Mouse (Mus musculus) hindbrain, embryonic 16.5 days (tissue): ENCODE data around the gene Nkx1-1. TPM values are rescaled to one million over a fixed set of nuclear protein-coding genes. Genes with fewer than 3 reads are reported as not detected.
A peak's percentile ranks its signal among the peaks of the same experiment; 100 is the strongest.

Experiments
- ATAC-seq: fragments of 200-750 bp; cut with Nextera tagmentation; 2 replicates; pipeline ENCODE4 v1.8.0; 2017; ENCODE audit warnings: moderate TSS enrichment, moderate library complexity
- H3K27ac ChIP-seq: fragments of 300-500 bp; sonication (generic); 2 replicates; pipeline ENCODE4 v1.5.1; 2014; ENCODE audit warnings: low read depth, mild to moderate bottlenecking, control low read depth, low read length, moderate library complexity
- H3K27me3 ChIP-seq: fragments of 300-500 bp; sonication (generic); replicated peaks from 2 replicates; pipeline ENCODE4 v1.6.1; 2014; ENCODE audit warnings: low read length; ENCODE audit not compliant: control insufficient read depth, insufficient read depth
- H3K36me3 ChIP-seq: fragments of 300-500 bp; sonication (generic); 2 replicates; pipeline ENCODE4 v1.6.1; 2014; ENCODE audit warnings: mild to moderate bottlenecking, low read length, moderate library complexity, mixed read lengths; ENCODE audit not compliant: control insufficient read depth, insufficient read depth
- H3K4me1 ChIP-seq: fragments of 300-500 bp; sonication (generic); 2 replicates; pipeline ENCODE4 v1.6.1; 2014; ENCODE audit warnings: low read depth, low read length; ENCODE audit not compliant: control insufficient read depth, insufficient read depth
- H3K4me2 ChIP-seq: fragments of 300-500 bp; sonication (generic); 2 replicates; pipeline ENCODE4 v1.6.1; 2014; ENCODE audit warnings: mild to moderate bottlenecking, low read length, control low read depth, moderate library complexity
- H3K4me3 ChIP-seq: fragments of 300-500 bp; sonication (generic); 2 replicates; pipeline ENCODE4 v1.5.1; 2014; ENCODE audit warnings: mild to moderate bottlenecking, low read length, control low read depth, moderate library complexity
- H3K9ac ChIP-seq: fragments of 300-500 bp; sonication (generic); 2 replicates; pipeline ENCODE4 v1.6.1; 2014; ENCODE audit warnings: low read depth, mild to moderate bottlenecking, control low read depth, low read length, moderate library complexity
- H3K9me3 ChIP-seq: fragments of 300-500 bp; sonication (generic); 2 replicates; pipeline ENCODE4 v1.6.1; 2014; ENCODE audit warnings: mild to moderate bottlenecking, low read length, moderate library complexity; ENCODE audit not compliant: control insufficient read depth
- WGBS: fragments of 180-500 bp; shearing (Covaris S2); extraction: QIAGEN DNeasy Blood & Tissue Kit; methylation state at CpG from one replicate; pipeline ENCODE4 v1.1.7; 2014; 5-methylcytosine and 5-hydroxymethylcytosine counted together
- polyA plus RNA-seq: library from polyadenylated mRNA; unstranded; fragments of >200 nt; fragmentation: Nextera tagmentation; extraction: Ambion mirVana; gene quantifications from 2 replicates; pipeline ENCODE4 v1.2.1, GENCODE M21; 2015

Nkx1-1 gene
- polyA plus RNA-seq, result 0.47 TPM in 1 of 2 replicates, not detected in the other

GRCm38 (mm10) chr5:33433201-33434138, at the start of gene Nkx1-1:
Gene Nkx1-1 (minus strand): TSS chr5:33433976.
- under 1% methylated on average over 68 of the region's 90 CpGs for WGBS
- Histone ChIP-seq H3K4me2 (peak within 1 kb of the TSS; percentile 50), H3K4me3 (peak within 1 kb of the TSS; percentile 35), H3K9ac (peak within 1 kb of the TSS; percentile 31), H3K27me3 (peaks cover 69% of the 10 kb centered on the region), H3K4me1 (peaks cover 19% of the 10 kb centered on the region), H3K36me3 (no peaks in the 10 kb centered on the region), H3K9me3 (no peaks in the 10 kb centered on the region), H3K27ac (no peak within 1 kb of the TSS)
- no peak for ATAC-seq

- Histone ChIP-seq H3K4me3 (no peak overlapping the region), H3K27me3 (no peaks in the 10 kb centered on the region; the same call in 1 of the 2 replicates), H3K9me3 (no peaks in the 10 kb centered on the region), H3K4me2 (no peak overlapping the region), H3K9ac (no peak overlapping the region), H3K4me1 (no peaks in the 10 kb centered on the region; the same call in 1 of the 2 replicates), H3K36me3 (no peaks in the 10 kb centered on the region), H3K27ac (no peak overlapping the region)
- WGBS, result 45% methylated on average over 7 of the region's 7 CpGs
- peak; percentile 22; the same call in 1 of the 2 replicates for ATAC-seq
These were observed 47.5 kb upstream of the Nkx1-1 start for GRCm38 (mm10) chr5:33481318-33481685.

- Histone ChIP-seq H3K27me3 (no peaks in the 10 kb centered on the region; the same call in none of the 2 replicates), H3K9me3 (no peaks in the 10 kb centered on the region), H3K4me1 (no peaks in the 10 kb centered on the region; the same call in 1 of the 2 replicates), H3K9ac (no peak overlapping the region), H3K4me3 (no peak overlapping the region), H3K27ac (no peak overlapping the region; the same call in 1 of the 2 replicates), H3K4me2 (no peak overlapping the region), H3K36me3 (no peaks in the 10 kb centered on the region)
- ATAC-seq, result peak; percentile 74
- 35% methylated on average over 26 of the region's 26 CpGs for WGBS
These were observed 47.0 kb upstream of the Nkx1-1 start for GRCm38 (mm10) chr5:33480582-33481317.

GRCm38 (mm10) chr5:33465464-33465863, 31.7 kb upstream of the Nkx1-1 start:
- Histone ChIP-seq H3K4me3 (no peak overlapping the region), H3K9ac (no peak overlapping the region), H3K4me2 (no peak overlapping the region), H3K36me3 (no peaks in the 10 kb centered on the region), H3K4me1 (no peaks in the 10 kb centered on the region), H3K27ac (no peak overlapping the region), H3K9me3 (no peaks in the 10 kb centered on the region), H3K27me3 (peaks cover 7% of the 10 kb centered on the region)
- ATAC-seq, result no peak
- WGBS, result 22% methylated on average over 11 of the region's 11 CpGs

- no peak overlapping the region for H3K4me3 ChIP-seq
- peaks cover 7% of the 10 kb centered on the region for H3K27me3 ChIP-seq
- H3K36me3 ChIP-seq, result no peaks in the 10 kb centered on the region
- no peak overlapping the region for H3K9ac ChIP-seq
- H3K27ac ChIP-seq, result no peak overlapping the region
- no peak for ATAC-seq
- H3K4me2 ChIP-seq, result no peak overlapping the region
- 50% methylated on average over 7 of the region's 7 CpGs for WGBS
- no peaks in the 10 kb centered on the region for H3K4me1 ChIP-seq
- no peaks in the 10 kb centered on the region for H3K9me3 ChIP-seq
These were observed 30.6 kb upstream of the Nkx1-1 start for GRCm38 (mm10) chr5:33464390-33464789.

- Histone ChIP-seq H3K4me3 (no peak overlapping the region), H3K9me3 (no peaks in the 10 kb centered on the region), H3K9ac (no peak overlapping the region), H3K36me3 (no peaks in the 10 kb centered on the region), H3K4me1 (no peaks in the 10 kb centered on the region), H3K27me3 (peaks cover 11% of the 10 kb centered on the region), H3K4me2 (no peak overlapping the region), H3K27ac (no peak overlapping the region)
- 59% methylated on average over 2 of the region's 2 CpGs for WGBS
- no peak for ATAC-seq
These were observed 25.3 kb upstream of the Nkx1-1 start for GRCm38 (mm10) chr5:33459111-33459510.

GRCm38 (mm10) chr5:33458132-33458622, 24.4 kb upstream of the Nkx1-1 start:
- H3K4me2 ChIP-seq, result no peak overlapping the region
- 26% methylated on average over 3 of the region's 3 CpGs for WGBS
- H3K36me3 ChIP-seq, result no peaks in the 10 kb centered on the region
- H3K9ac ChIP-seq, result no peak overlapping the region
- peaks cover 11% of the 10 kb centered on the region for H3K27me3 ChIP-seq
- no peaks in the 10 kb centered on the region for H3K9me3 ChIP-seq
- no peak overlapping the region for H3K27ac ChIP-seq
- H3K4me3 ChIP-seq, result no peak overlapping the region
- ATAC-seq, result no peak
- no peaks in the 10 kb centered on the region for H3K4me1 ChIP-seq

GRCm38 (mm10) chr5:33455737-33456136, 22.0 kb upstream of the Nkx1-1 start:
- Histone ChIP-seq H3K4me3 (no peak overlapping the region), H3K36me3 (no peaks in the 10 kb centered on the region), H3K4me2 (no peak overlapping the region), H3K27ac (no peak overlapping the region), H3K4me1 (no peaks in the 10 kb centered on the region), H3K9ac (no peak overlapping the region), H3K9me3 (no peaks in the 10 kb centered on the region), H3K27me3 (peaks cover 10% of the 10 kb centered on the region)
- no peak for ATAC-seq
- 74% methylated on average over 8 of the region's 8 CpGs for WGBS

GRCm38 (mm10) chr5:33443794-33444193, 10.0 kb upstream of the Nkx1-1 start:
- H3K27me3 ChIP-seq, result peaks cover 36% of the 10 kb centered on the region
- no peak overlapping the region for H3K27ac ChIP-seq
- H3K36me3 ChIP-seq, result no peaks in the 10 kb centered on the region
- H3K4me3 ChIP-seq, result no peak overlapping the region
- H3K4me1 ChIP-seq, result peaks cover 8% of the 10 kb centered on the region
- WGBS, result 44% methylated on average over 9 of the region's 9 CpGs
- H3K9ac ChIP-seq, result no peak overlapping the region
- no peak for ATAC-seq
- H3K4me2 ChIP-seq, result no peak overlapping the region
- H3K9me3 ChIP-seq, result no peaks in the 10 kb centered on the region
